Mouse (Mus musculus) heart, embryonic 12.5 days (tissue): Measurements from ENCODE around the gene Vmn1r189. TPM values are rescaled to one million over a fixed set of nuclear protein-coding genes. Genes with fewer than 3 reads are reported as not detected.
A peak's percentile ranks its signal among the peaks of the same experiment; 100 is the strongest.
"Not testable (repeated sequence)": the region's sequence is repeated elsewhere in the genome, so short reads cannot be mapped to it uniquely, and the experiment has no call there.

ENCODE experiments used
- ATAC-seq: fragments of 200-750 bp; cut with Nextera tagmentation; 2 replicates; pipeline ENCODE4 v1.8.0; 2017; ENCODE audit warnings: moderate TSS enrichment, moderate library complexity; ENCODE audit not compliant: insufficient number of reproducible peaks, low FRiP score
- H3K27ac ChIP-seq: fragments of 300-500 bp; sonication (generic); 2 replicates; pipeline ENCODE4 v1.5.1; 2016; ENCODE audit warnings: mild to moderate bottlenecking, moderate library complexity; ENCODE audit not compliant: poor library complexity, severe bottlenecking
- H3K27me3 ChIP-seq: fragments of 300-500 bp; sonication (generic); replicated peaks from 2 replicates; pipeline ENCODE4 v1.6.1; 2016; ENCODE audit warnings: mild to moderate bottlenecking, moderate library complexity
- H3K36me3 ChIP-seq: fragments of 300-500 bp; sonication (generic); 2 replicates; pipeline ENCODE4 v1.6.1; 2016; ENCODE audit warnings: mild to moderate bottlenecking, moderate library complexity
- H3K4me1 ChIP-seq: fragments of 300-500 bp; sonication (generic); replicated peaks from 2 replicates; pipeline ENCODE4 v1.6.1; 2016; ENCODE audit warnings: mild to moderate bottlenecking
- H3K4me2 ChIP-seq: fragments of 300-500 bp; sonication (generic); 2 replicates; pipeline ENCODE4 v1.6.1; 2016; ENCODE audit warnings: mild to moderate bottlenecking, moderate library complexity
- H3K4me3 ChIP-seq: fragments of 300-500 bp; sonication (generic); 2 replicates; pipeline ENCODE4 v1.5.1; 2016; ENCODE audit warnings: mild to moderate bottlenecking
- H3K9ac ChIP-seq: fragments of 300-500 bp; sonication (generic); 2 replicates; pipeline ENCODE4 v1.6.1; 2016; ENCODE audit warnings: mild to moderate bottlenecking, moderate library complexity
- H3K9me3 ChIP-seq: fragments of 300-500 bp; sonication (generic); replicated peaks from 2 replicates; pipeline ENCODE4 v1.6.1; 2016; ENCODE audit warnings: mild to moderate bottlenecking, moderate library complexity
- WGBS: fragments of 180-500 bp; shearing (Covaris S2); methylation state at CpG from one replicate; pipeline ENCODE4 v1.1.7; 2016; 5-methylcytosine and 5-hydroxymethylcytosine counted together
- microRNA-seq: library from miRNA; unstranded; fragments of <30 nt; microRNA quantifications from one replicate; pipeline ENCODE4, GENCODE M21; 2017
- polyA plus RNA-seq: library from polyadenylated mRNA; unstranded; fragments of >200 nt; fragmentation: Nextera tagmentation; extraction: Ambion mirVana; gene quantifications from 2 replicates; pipeline ENCODE4 v1.2.1, GENCODE M21; 2016

The Vmn1r189 gene
- polyA plus RNA-seq = not detected in 2 replicates

- not testable (repeated sequence) for H3K27me3 ChIP-seq, H3K36me3 ChIP-seq, H3K4me2 ChIP-seq, H3K4me1 ChIP-seq, H3K9me3 ChIP-seq, ATAC-seq, H3K27ac ChIP-seq, H3K4me3 ChIP-seq, H3K9ac ChIP-seq
- 71% methylated on average over 2 of the region's 2 CpGs for WGBS
Measured at GRCm38 (mm10) chr13:22105724-22106123, at the start of gene Vmn1r189. TSS of gene Vmn1r189 (minus strand) at chr13:22105824.

GRCm38 (mm10) chr13:22136495-22137293 is 31.1 kb upstream of the Vmn1r189 start:
- not testable (repeated sequence) for H3K4me2 ChIP-seq, H3K36me3 ChIP-seq, H3K4me1 ChIP-seq, ATAC-seq, H3K27ac ChIP-seq, H3K9ac ChIP-seq, H3K27me3 ChIP-seq, H3K9me3 ChIP-seq, H3K4me3 ChIP-seq
- 68% methylated on average over 5 of the region's 5 CpGs for WGBS

GRCm38 (mm10) chr13:22084140-22084539 is 21.5 kb downstream of the Vmn1r189 start, which contains the start of gene Vmn1r188:
TSS of gene Vmn1r188 (plus strand) at chr13:22084440.
- not testable (repeated sequence) for H3K9ac ChIP-seq, H3K4me1 ChIP-seq, H3K4me3 ChIP-seq, H3K9me3 ChIP-seq, H3K27ac ChIP-seq, H3K4me2 ChIP-seq, H3K27me3 ChIP-seq, ATAC-seq, H3K36me3 ChIP-seq
- WGBS = 69% methylated on average over 1 of the region's 1 CpGs

- WGBS = 44% methylated on average over 1 of the region's 1 CpGs
- no peaks in the 10 kb centered on the region; the same call in 1 of the 2 replicates for H3K9me3 ChIP-seq
- no peak for ATAC-seq
- no peaks in the 10 kb centered on the region for H3K27me3 ChIP-seq
- H3K4me1 ChIP-seq = no peaks in the 10 kb centered on the region
- no peak overlapping the region for H3K4me2 ChIP-seq
- no peak overlapping the region for H3K4me3 ChIP-seq
- H3K36me3 ChIP-seq = no peaks in the 10 kb centered on the region
- no peak overlapping the region for H3K9ac ChIP-seq
- no peak overlapping the region for H3K27ac ChIP-seq
Measured at GRCm38 (mm10) chr13:22063468-22063867, 42.2 kb downstream of the Vmn1r189 start.

GRCm38 (mm10) chr13:22061422-22061821 is 44.2 kb downstream of the Vmn1r189 start:
- Histone ChIP-seq H3K4me1 (no peaks in the 10 kb centered on the region), H3K4me2 (no peak overlapping the region), H3K36me3 (no peaks in the 10 kb centered on the region), H3K27ac (no peak overlapping the region), H3K9me3 (no peaks in the 10 kb centered on the region; the same call in 1 of the 2 replicates), H3K27me3 (no peaks in the 10 kb centered on the region), H3K4me3 (no peak overlapping the region), H3K9ac (no peak overlapping the region)
- WGBS = 64% methylated on average over 1 of the region's 1 CpGs
- ATAC-seq = no peak

GRCm38 (mm10) chr13:22053754-22054153 is 51.9 kb downstream of the Vmn1r189 start:
- WGBS = 89% methylated on average over 1 of the region's 1 CpGs
- Histone ChIP-seq H3K4me1 (0 out of 2 replicates have a peak, but pooled peaks cover 3% of the 10 kb centered on the region), H3K9ac (no peak overlapping the region), H3K27ac (no peak overlapping the region), H3K4me2 (no peak overlapping the region), H3K36me3 (no peaks in the 10 kb centered on the region), H3K4me3 (no peak overlapping the region), H3K27me3 (no peaks in the 10 kb centered on the region), H3K9me3 (no peaks in the 10 kb centered on the region)
- ATAC-seq = no peak

- ATAC-seq = no peak
- no peaks in the 10 kb centered on the region for H3K9me3 ChIP-seq
- H3K9ac ChIP-seq = peak overlapping the region; percentile 66
- H3K4me1 ChIP-seq = 0 out of 2 replicates have a peak, but pooled peaks cover 3% of the 10 kb centered on the region
- WGBS = 8% methylated on average over 5 of the region's 5 CpGs
- peak overlapping the region; percentile 76 for H3K4me2 ChIP-seq
- no peak overlapping the region for H3K27ac ChIP-seq
- no peaks in the 10 kb centered on the region for H3K36me3 ChIP-seq
- H3K4me3 ChIP-seq = peak overlapping the region; percentile 62
- H3K27me3 ChIP-seq = no peaks in the 10 kb centered on the region
Measured at GRCm38 (mm10) chr13:22051523-22051859, 54.1 kb downstream of the Vmn1r189 start.

- WGBS = under 1% methylated on average over 52 of the region's 52 CpGs
- H3K9me3 ChIP-seq = no peaks in the 10 kb centered on the region
- ATAC-seq = peak; percentile 94
- H3K4me3 ChIP-seq = peak overlapping the region; percentile 62
- 0 out of 2 replicates have a peak, but pooled peaks cover 3% of the 10 kb centered on the region for H3K4me1 ChIP-seq
- H3K4me2 ChIP-seq = peak overlapping the region; percentile 76
- H3K27ac ChIP-seq = peak overlapping the region; percentile 80
- H3K9ac ChIP-seq = peak overlapping the region; percentile 66
- H3K36me3 ChIP-seq = no peaks in the 10 kb centered on the region
- H3K27me3 ChIP-seq = no peaks in the 10 kb centered on the region
Measured at GRCm38 (mm10) chr13:22050591-22051522, 54.8 kb downstream of the Vmn1r189 start.

Small RNAs within 50 kb of the gene (microRNA-seq; reads per million reads assigned to microRNA genes)
- not detected for gene Gm26300

Other genes with a start within 250 kb of the Vmn1r189 start
- 7.5 and 8.3 TPM in 2 replicates for gene Zfp184, start 160.7 kb downstream of the Vmn1r189 start, polyA plus RNA-seq
- gene Pom121l2, start 124.6 kb downstream of the Vmn1r189 start, polyA plus RNA-seq = 0.13 and 0.14 TPM in 2 replicates
- gene Prss16, start 96.1 kb downstream of the Vmn1r189 start, polyA plus RNA-seq = 0.17 and 0.28 TPM in 2 replicates
- gene Hist1h2ah, start 70.3 kb downstream of the Vmn1r189 start, polyA plus RNA-seq = 3.7 and 5.0 TPM in 2 replicates
- gene Hist1h2bk, start 70.0 kb downstream of the Vmn1r189 start, polyA plus RNA-seq = 2.3 and 3.6 TPM in 2 replicates
- gene Hist1h4i, start 64.5 kb downstream of the Vmn1r189 start, polyA plus RNA-seq = 10.4 and 12.2 TPM in 2 replicates
- gene Hist1h2ag, start 62.9 kb downstream of the Vmn1r189 start, polyA plus RNA-seq = 11.6 and 14.5 TPM in 2 replicates
- gene Hist1h2bj, start 62.6 kb downstream of the Vmn1r189 start, polyA plus RNA-seq = 3.4 and 6.2 TPM in 2 replicates
- not detected in 2 replicates for gene Vmn1r188, start 21.4 kb downstream of the Vmn1r189 start, polyA plus RNA-seq
- not detected in 2 replicates for gene Vmn1r191, start 78.1 kb upstream of the Vmn1r189 start, polyA plus RNA-seq
- not detected in 2 replicates for gene Vmn1r192, start 85.3 kb upstream of the Vmn1r189 start, polyA plus RNA-seq
- gene Vmn1r193, start 117.3 kb upstream of the Vmn1r189 start, polyA plus RNA-seq = not detected in 2 replicates
- gene Vmn1r194, start 138.4 kb upstream of the Vmn1r189 start, polyA plus RNA-seq = not detected in 2 replicates
- not detected in 2 replicates for gene Vmn1r195, start 164.7 kb upstream of the Vmn1r189 start, polyA plus RNA-seq
- gene Vmn1r196, start 184.1 kb upstream of the Vmn1r189 start, polyA plus RNA-seq = not detected in 2 replicates
- not detected in 2 replicates for gene Vmn1r197, start 218.8 kb upstream of the Vmn1r189 start, polyA plus RNA-seq
- gene Vmn1r198, start 244.5 kb upstream of the Vmn1r189 start, polyA plus RNA-seq = not detected in 2 replicates